9 mouse cellular contexts compared by ENCODE assay signal in the genomic region with DNA sequence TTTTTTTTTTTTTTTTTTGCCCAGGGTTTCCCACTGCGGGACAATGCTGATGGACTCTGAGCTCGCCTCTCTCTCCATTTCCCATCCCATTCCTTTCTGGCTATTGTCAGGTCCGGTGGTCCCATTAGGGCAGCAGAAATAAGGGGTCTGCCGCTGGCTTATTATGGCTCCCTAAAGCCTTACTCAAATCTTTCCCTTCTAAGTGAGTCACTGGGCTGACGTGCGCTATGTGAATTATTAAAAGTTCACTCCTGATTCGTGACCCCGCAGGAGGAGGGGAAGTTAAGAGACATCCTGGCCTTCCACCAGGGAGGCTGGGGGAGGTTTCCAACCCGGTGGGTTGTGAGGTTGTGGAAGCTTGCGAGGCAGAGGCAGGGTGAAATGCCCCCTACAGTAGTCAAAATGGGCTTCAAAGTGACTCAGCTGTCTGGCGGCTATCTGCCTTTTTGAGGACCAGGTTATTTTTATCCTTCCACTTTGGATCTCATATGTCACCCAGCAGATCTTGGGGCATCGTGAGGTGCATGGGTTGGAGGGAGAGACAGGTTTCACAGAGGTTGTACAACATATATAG. TPM values are rescaled to one million over a fixed set of nuclear protein-coding genes. Genes with fewer than 3 reads are reported as not detected.
A peak's percentile ranks its signal among the peaks of the same experiment; 100 is the strongest.
DNase-seq lines count a peak whose midpoint lies in the region; ATAC-seq and TF ChIP-seq lines count a peak whose summit lies in the region.
"Had no signal": no experiment of that assay in that cellular context is flagged by ENCODE, and none has a peak within 500 bp of the region (broad histone marks: within the 10 kb centered on the region; RNA-seq: fewer than 3 reads in every experiment).

No protein-coding gene starts in this region.

- no peaks in the 10 kb centered on the region for H3K27me3 ChIP-seq in cerebellum, adult 2 months (ENCODE audit: control insufficient read depth, insufficient read depth, low read length)
- H3K27me3 ChIP-seq in hindbrain, embryonic 16.5 days (replicated peaks; ENCODE audit: control insufficient read depth, insufficient read depth, low read length) = no peaks in the 10 kb centered on the region
- no peaks in the 10 kb centered on the region for H3K27me3 ChIP-seq in neural tube, embryonic 11.5 days (ENCODE audit: control insufficient read depth, insufficient read depth, low read length)

- H3K27ac ChIP-seq in cerebellum, adult 2 months (ENCODE audit: insufficient read depth, low read length) = no peak overlapping the region
- H3K27ac ChIP-seq in hindbrain, embryonic 16.5 days (ENCODE audit: low read depth, low read length) = no peak overlapping the region; the same call in 1 of the 2 replicates
- no peak overlapping the region for H3K27ac ChIP-seq in neural tube, embryonic 11.5 days (ENCODE audit: low read depth, low read length)

- peak overlapping the region; percentile 64 for H3K4me3 ChIP-seq in cerebellum, adult 2 months (replicated peaks; ENCODE audit: insufficient read depth, low read depth, low read length)
- peak overlapping the region; percentile 95 for H3K4me3 ChIP-seq in hindbrain, embryonic 16.5 days (ENCODE audit: low read length)
- H3K4me3 ChIP-seq in neural tube, embryonic 11.5 days (ENCODE audit: low read depth, low read length) = peak overlapping the region; percentile 61

- peak overlapping the region; percentile 94 for H3K9ac ChIP-seq in hindbrain, embryonic 16.5 days (ENCODE audit: low read depth, low read length)
- peak overlapping the region; percentile 65 for H3K9ac ChIP-seq in neural tube, embryonic 11.5 days (ENCODE audit: low read length)

- ATAC-seq in hindbrain, embryonic 16.5 days = peak; percentile 22
- no peak; the same call in 1 of the 2 replicates for ATAC-seq in neural tube, embryonic 11.5 days (ENCODE audit: insufficient read depth, low FRiP score, low TSS enrichment)

- no peak for TF ChIP-seq CTCF in cerebellum, adult 2 months (IDR thresholded peaks at IDR 0.05; ENCODE audit: borderline replicate concordance, insufficient read depth, low read depth, low read length)
- no peak for TF ChIP-seq CTCF in brain, embryonic 14.5 days (IDR thresholded peaks at IDR 0.05; ENCODE audit: borderline replicate concordance, extremely low read depth, insufficient read depth, insufficient read length)

- no peaks in the 10 kb centered on the region for H3K36me3 ChIP-seq in hindbrain, embryonic 16.5 days (ENCODE audit: control insufficient read depth, insufficient read depth, low read length)
- H3K36me3 ChIP-seq in neural tube, embryonic 11.5 days (ENCODE audit: control insufficient read depth, insufficient read depth, low read length) = no peaks in the 10 kb centered on the region

- H3K9me3 ChIP-seq in hindbrain, embryonic 16.5 days (ENCODE audit: control insufficient read depth, low read length) = no peaks in the 10 kb centered on the region
- H3K9me3 ChIP-seq in neural tube, embryonic 11.5 days (ENCODE audit: control insufficient read depth, low read length) = no peaks in the 10 kb centered on the region

- peaks cover 6% of the 10 kb centered on the region for H3K4me1 ChIP-seq in cerebellum, adult 2 months (ENCODE audit: control insufficient read depth, insufficient read depth, low read length)
- H3K4me1 ChIP-seq in hindbrain, embryonic 16.5 days (ENCODE audit: control insufficient read depth, insufficient read depth, low read depth, low read length) = peaks cover 9% of the 10 kb centered on the region
- H3K4me1 ChIP-seq in neural tube, embryonic 11.5 days (ENCODE audit: control insufficient read depth, insufficient read depth, low read length) = peaks cover 3% of the 10 kb centered on the region; the same call in 1 of the 2 replicates

- 3% methylated on average over 12 of the region's 12 CpGs for WGBS in cerebellum, adult 2 months
- WGBS in hindbrain, embryonic 16.5 days = 6% methylated on average over 12 of the region's 12 CpGs
- WGBS in neural tube, embryonic 11.5 days = 7% methylated on average over 12 of the region's 12 CpGs

- TF ChIP-seq POLR2A in cerebellum, adult 2 months (IDR thresholded peaks at IDR 0.05; ENCODE audit: borderline replicate concordance, insufficient read depth, low read length) = no peak
- TF ChIP-seq POLR2A in brain, embryonic 14.5 days (IDR thresholded peaks at IDR 0.05; ENCODE audit: borderline replicate concordance, extremely low read depth, insufficient read depth, insufficient read length, poor library complexity, severe bottlenecking) = no peak

- peak; percentile 25 to 30 for DNase-seq in cerebellum, adult 2 months
- DNase-seq in cerebellum, postnatal 4 days (ENCODE audit: low spot score in 2 of 2) = no peak
- peak; percentile 42 for DNase-seq in brain, embryonic 14.5 days (ENCODE audit: low read depth)
- peak; percentile 25 to 48 for DNase-seq in gastrocnemius, adult 8-10 months (ENCODE audit: low spot score in 2 of 2)
- DNase-seq in neural tube, embryonic 11.5 days (ENCODE audit: low spot score) = peak; percentile 20
- DNase-seq in ovary, postnatal 10 days (ENCODE audit: low spot score) = no peak
- no peak for DNase-seq in spleen, postnatal 14 days (ENCODE audit: low spot score in 2 of 2)

- H3K4me2 ChIP-seq in hindbrain, embryonic 16.5 days (ENCODE audit: low read length) = peak overlapping the region; percentile 64
- H3K4me2 ChIP-seq in neural tube, embryonic 11.5 days (ENCODE audit: low read depth) = peak overlapping the region; percentile 89

RNA-seq across cellular contexts. Expression of a gene that starts 1.1 kb away (rescaled TPM):
- polyA plus RNA-seq in cerebellum, adult 2 months (2012; rRNA removed) = 7.0 and 7.1 TPM in 2 replicates
- polyA plus RNA-seq in brain, embryonic 14.5 days (2012; rRNA removed) = 4.5 and 7.1 TPM in 2 replicates
- total RNA-seq in gastrocnemius, adult 8-10 months (2022) = 100 to 1,000 TPM; 189 to 250 (median 219) TPM
- 18.1 and 19.4 TPM in 2 replicates for polyA plus RNA-seq in hindbrain, embryonic 16.5 days (2015; fragmentation: Nextera tagmentation; extraction: Ambion mirVana)
- polyA plus RNA-seq in neural tube, embryonic 11.5 days (2014; fragmentation: Nextera tagmentation; extraction: Ambion mirVana) = 6.3 and 7.6 TPM in 2 replicates
- total RNA-seq: neutrophil, adult 5-6 weeks had no signal

Comparison
In these comparisons a context has a peak if more than half of its experiments do, and no peak if none do; other contexts are left out.
1. DNase-seq: peak in cerebellum, adult 2 months (2 of 2), brain, embryonic 14.5 days (single experiment), gastrocnemius, adult 8-10 months (2 of 2) and neural tube, embryonic 11.5 days (single experiment); none in cerebellum, postnatal 4 days (0 of 2), ovary, postnatal 10 days (single experiment) and spleen, postnatal 14 days (0 of 2).
2. Peak in every context shown above with its lines, with median percentiles within 50 percentile points of each other: H3K4me3 ChIP-seq.